Mouse (Mus musculus) kidney, adult 2 months (tissue): ENCODE results near the gene Ptpre. TPM values are rescaled to one million over a fixed set of nuclear protein-coding genes. Genes with fewer than 3 reads are reported as not detected.
"Not testable (repeated sequence)": the region's sequence is repeated elsewhere in the genome, so short reads cannot be mapped to it uniquely, and the experiment has no call there.

Source experiments
- DNase-seq: peaks from one replicate; pipeline ENCODE4 v3.0.0; 2021
- H3K27ac ChIP-seq: fragments of 200-500 bp; 2 replicates; pipeline ENCODE4 v1.5.1; 2012; ENCODE audit warnings: low read depth, low read length, control low read depth, inconsistent platforms; ENCODE audit not compliant: insufficient read depth
- H3K27me3 ChIP-seq: fragments of 200-500 bp; replicated peaks from 2 replicates; pipeline ENCODE4 v1.6.1; 2012; ENCODE audit warnings: mild to moderate bottlenecking, moderate library complexity, low read length, inconsistent platforms; ENCODE audit not compliant: control insufficient read depth, insufficient read depth
- H3K36me3 ChIP-seq: fragments of 200-500 bp; 2 replicates; pipeline ENCODE4 v1.6.1; 2012; ENCODE audit warnings: mild to moderate bottlenecking, moderate library complexity, low read length, inconsistent platforms; ENCODE audit not compliant: control insufficient read depth, insufficient read depth
- H3K4me1 ChIP-seq: fragments of 200-500 bp; 2 replicates; pipeline ENCODE4 v1.6.1; 2011; ENCODE audit warnings: low read length; ENCODE audit not compliant: control insufficient read depth, insufficient read depth
- H3K4me3 ChIP-seq: fragments of 200-500 bp; 2 replicates; pipeline ENCODE4 v1.5.1; 2011; ENCODE audit warnings: mild to moderate bottlenecking, low read depth, low read length, control low read depth; ENCODE audit not compliant: insufficient read depth
- CTCF ChIP-seq: fragments of 200-500 bp; conservative IDR thresholded peaks from 2 replicates; pipeline ENCODE4 v1.5.1; 2011; ENCODE audit warnings: low read depth, mild to moderate bottlenecking, control low read depth, low read length, moderate library complexity, mixed read lengths; ENCODE audit not compliant: insufficient read depth, insufficient read length
- POLR2A ChIP-seq: fragments of 200-500 bp; IDR thresholded peaks from one replicate; pipeline ENCODE4 v1.6.1; 2011; ENCODE audit warnings: low read depth, low read length, control low read depth
- WGBS: fragments of 180-500 bp; shearing (Covaris S2); methylation state at CpG from one replicate; pipeline ENCODE4 v1.1.7; 2018; 5-methylcytosine and 5-hydroxymethylcytosine counted together
- polyA plus RNA-seq: library from polyadenylated mRNA; depleted of rRNA; stranded (reverse); fragments of >200 nt; gene quantifications from 2 replicates; pipeline ENCODE4 v1.2.3, GENCODE M21; 2012; rRNA removed

Gene Ptpre
- polyA plus RNA-seq, result 1.7 and 2.5 TPM in 2 replicates

DNA sequence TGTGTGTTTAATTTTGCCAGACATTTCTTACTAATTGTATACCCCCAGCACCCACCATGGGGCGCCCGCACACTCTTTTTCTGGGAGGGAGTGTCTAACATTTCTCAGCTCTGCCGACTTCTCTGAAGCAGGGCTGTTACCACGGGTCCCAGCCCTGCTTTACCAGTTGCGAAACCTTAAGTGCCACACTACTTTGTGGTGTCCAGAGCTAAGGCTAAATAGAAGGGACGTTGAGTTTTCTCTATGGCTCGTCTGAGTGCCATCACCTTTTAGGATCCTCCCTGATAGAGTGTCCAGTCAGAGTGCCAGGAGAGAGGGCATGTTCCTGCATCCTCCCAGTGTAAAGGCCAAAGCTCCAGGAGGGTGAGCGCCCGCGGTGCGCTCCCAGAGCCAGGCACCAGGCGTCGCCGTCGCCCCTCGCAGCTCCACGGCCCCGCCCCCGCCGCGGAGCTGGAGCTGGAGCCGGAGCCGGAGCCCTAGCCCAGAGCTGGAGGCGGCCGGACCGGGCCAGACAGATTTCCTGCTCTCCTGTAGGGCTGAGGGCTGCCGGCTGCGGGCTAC is at the start of gene Ptpre:
Ptpre (plus strand) TSS at position 141 of the 561 bp plus-strand sequence.
- DNase-seq, result peak; percentile 92
- 4% methylated on average over 28 of the region's 28 CpGs for WGBS
- Histone ChIP-seq H3K4me1 (no peaks in the 10 kb centered on the region), H3K36me3 (no peaks in the 10 kb centered on the region), H3K27ac (no peak within 1 kb of the TSS), H3K27me3 (no peaks in the 10 kb centered on the region), H3K4me3 (peak within 1 kb of the TSS; percentile 70)
- TF ChIP-seq POLR2A (no peak), CTCF (peak; percentile 75)

DNA sequence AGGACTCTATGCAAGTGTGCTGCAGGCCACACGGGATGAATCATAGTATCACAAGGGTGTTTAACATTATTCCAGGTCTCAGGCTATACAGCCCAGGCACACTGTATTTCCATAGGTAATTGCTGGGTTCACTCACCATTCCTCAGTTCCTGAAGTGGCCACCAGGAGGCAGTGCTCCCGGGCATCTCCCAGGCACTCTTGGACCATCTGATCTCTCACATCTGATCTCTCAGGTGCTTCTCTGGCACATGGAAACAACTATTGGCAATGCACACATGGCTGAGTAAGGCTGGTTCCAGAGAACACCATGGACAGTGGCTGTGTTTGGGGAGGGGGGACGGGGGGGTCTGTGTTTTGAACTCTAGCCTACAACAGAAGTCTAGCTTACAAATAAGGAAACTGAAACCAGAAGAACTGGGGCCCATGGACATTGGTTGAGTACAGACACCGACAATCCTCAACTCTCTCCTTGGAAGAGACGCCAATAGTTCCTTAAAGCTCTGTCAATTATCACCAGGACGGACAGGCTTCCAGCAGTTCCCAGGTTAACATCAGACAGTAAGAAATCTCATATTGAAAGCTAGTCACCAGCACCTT is 49.0 kb upstream of the Ptpre start:
- no peaks in the 10 kb centered on the region for H3K4me1 ChIP-seq
- H3K36me3 ChIP-seq, result no peaks in the 10 kb centered on the region
- WGBS, result 63% methylated on average over 6 of the region's 6 CpGs
- no peak overlapping the region for H3K27ac ChIP-seq
- TF ChIP-seq CTCF (peak; percentile 47), POLR2A (no peak)
- no peak for DNase-seq
- no peaks in the 10 kb centered on the region for H3K27me3 ChIP-seq
- no peak overlapping the region for H3K4me3 ChIP-seq

DNA sequence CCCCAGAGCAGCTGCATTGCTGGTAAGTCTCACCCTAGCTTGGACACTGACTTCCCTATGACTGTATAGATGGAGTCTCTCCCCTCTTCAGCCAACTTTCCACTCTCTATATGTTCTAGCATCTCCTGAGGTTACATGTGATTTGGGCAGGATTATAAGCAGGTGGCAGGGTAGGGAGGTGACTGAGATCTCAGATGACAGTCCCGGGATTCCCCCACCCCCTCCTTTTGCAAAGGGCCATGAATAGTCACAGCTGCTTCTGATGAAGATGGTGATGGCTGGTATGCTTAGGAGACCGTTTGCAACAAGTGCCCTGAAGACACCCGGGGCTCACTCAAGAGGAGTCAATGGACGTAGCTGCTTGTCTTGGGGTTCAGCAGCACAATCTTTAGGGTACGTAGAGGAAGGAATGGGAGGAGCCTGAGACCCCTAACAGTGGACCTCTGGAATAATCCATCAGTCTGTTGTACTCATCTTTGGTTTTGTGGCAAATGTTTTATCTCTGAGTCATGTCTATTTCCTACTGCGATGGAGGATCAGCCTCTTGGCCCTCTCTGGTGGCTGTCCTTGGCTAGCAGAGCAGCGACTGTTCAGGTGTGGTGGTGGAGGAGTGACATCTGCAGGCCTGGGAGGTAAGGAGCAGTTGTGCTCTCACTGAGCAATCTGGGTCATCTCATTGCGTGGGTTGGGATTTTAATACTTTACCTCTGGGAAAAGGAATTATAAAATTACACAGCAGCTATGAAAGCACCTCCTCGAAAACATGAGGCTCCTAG is 47.4 kb upstream of the Ptpre start:
- Histone ChIP-seq H3K27ac (no peak overlapping the region), H3K27me3 (no peaks in the 10 kb centered on the region), H3K4me3 (no peak overlapping the region), H3K4me1 (no peaks in the 10 kb centered on the region), H3K36me3 (no peaks in the 10 kb centered on the region)
- WGBS, result 70% methylated on average over 9 of the region's 9 CpGs
- DNase-seq, result no peak
- TF ChIP-seq POLR2A (no peak), CTCF (no peak)

DNA sequence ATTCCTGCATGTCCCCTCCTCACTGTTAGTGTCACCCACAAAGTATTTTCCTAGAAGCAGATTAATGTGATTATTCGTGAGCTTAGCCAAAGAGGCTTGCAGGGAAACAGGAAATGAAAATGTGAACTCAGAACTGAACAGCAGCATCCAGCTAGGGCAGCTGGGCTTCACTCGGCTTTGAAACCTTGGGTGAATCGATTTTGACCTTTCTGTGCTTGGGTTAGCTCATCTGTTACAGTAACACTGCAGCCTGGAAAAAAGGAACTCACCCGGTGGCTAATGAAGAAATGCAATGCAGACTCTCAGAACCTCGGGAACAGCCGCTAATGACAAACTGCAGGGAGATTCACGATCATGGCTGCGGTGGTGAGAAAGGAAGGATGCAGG is 46.8 kb upstream of the Ptpre start:
- no peak for DNase-seq
- no peak for TF ChIP-seq CTCF
- TF ChIP-seq POLR2A, result no peak
- no peak overlapping the region for H3K4me3 ChIP-seq
- 35% methylated on average over 8 of the region's 8 CpGs for WGBS
- H3K27me3 ChIP-seq, result no peaks in the 10 kb centered on the region
- no peaks in the 10 kb centered on the region for H3K4me1 ChIP-seq
- H3K27ac ChIP-seq, result no peak overlapping the region
- no peaks in the 10 kb centered on the region for H3K36me3 ChIP-seq

DNA sequence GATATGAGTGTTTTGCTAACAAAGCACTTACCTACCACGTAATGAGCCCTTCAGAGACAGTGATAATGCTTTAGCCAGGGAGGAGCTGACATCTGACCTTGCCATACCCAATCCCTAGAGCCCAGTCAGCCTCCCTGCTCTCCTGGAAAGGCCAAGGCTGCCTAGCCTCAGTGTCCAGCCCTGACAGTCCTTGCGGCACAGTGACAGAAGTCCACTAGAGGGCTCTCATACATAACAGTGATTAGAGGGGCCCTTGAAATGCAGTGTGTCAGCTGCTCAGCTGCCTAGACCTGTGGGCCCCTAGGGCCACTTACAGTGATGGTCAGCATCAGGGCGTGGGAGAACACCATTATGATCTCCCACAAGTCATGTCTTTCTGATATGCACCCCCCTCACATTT is 42.0 kb upstream of the Ptpre start:
- 56% methylated on average over 3 of the region's 3 CpGs for WGBS
- H3K36me3 ChIP-seq, result no peaks in the 10 kb centered on the region
- DNase-seq, result peak; percentile 18
- H3K4me1 ChIP-seq, result no peaks in the 10 kb centered on the region
- H3K4me3 ChIP-seq, result no peak overlapping the region
- H3K27ac ChIP-seq, result no peak overlapping the region
- TF ChIP-seq CTCF (peak; percentile 44; the same call in 1 of the 2 replicates), POLR2A (no peak)
- H3K27me3 ChIP-seq, result no peaks in the 10 kb centered on the region

DNA sequence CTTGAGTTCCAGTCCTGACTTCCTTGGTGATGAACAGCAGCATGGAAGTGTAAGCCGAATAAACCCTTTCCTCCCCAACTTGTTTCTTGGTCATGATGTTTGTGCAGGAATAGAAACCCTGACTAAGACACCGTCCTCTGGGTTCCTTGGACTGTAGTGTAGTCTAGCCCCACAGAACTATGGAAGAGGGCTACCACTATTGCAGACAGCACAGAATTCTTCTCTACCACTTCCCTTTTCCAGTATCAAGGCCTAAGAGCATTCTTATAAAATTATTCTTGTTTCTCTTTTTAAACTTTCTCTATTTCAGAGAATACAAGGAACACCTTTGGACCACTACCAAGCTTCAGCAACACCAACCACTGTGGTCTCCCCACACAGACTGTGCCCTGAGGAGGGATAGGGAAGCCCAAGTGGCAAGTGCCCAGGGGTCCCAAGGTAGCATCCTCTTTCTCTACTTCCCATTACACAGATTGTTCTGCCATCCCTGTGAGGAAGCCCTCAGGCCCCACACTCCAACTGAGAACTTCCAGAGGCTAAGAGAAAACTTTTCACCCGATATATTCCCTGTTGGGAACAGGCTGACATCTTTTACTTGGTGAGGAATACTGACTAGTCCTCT is 38.6 kb upstream of the Ptpre start:
- no peak for DNase-seq
- Histone ChIP-seq H3K4me1 (no peaks in the 10 kb centered on the region), H3K27ac (no peak overlapping the region), H3K36me3 (no peaks in the 10 kb centered on the region), H3K4me3 (no peak overlapping the region), H3K27me3 (no peaks in the 10 kb centered on the region)
- TF ChIP-seq POLR2A (no peak), CTCF (no peak)
- WGBS, result 71% methylated on average over 3 of the region's 3 CpGs

DNA sequence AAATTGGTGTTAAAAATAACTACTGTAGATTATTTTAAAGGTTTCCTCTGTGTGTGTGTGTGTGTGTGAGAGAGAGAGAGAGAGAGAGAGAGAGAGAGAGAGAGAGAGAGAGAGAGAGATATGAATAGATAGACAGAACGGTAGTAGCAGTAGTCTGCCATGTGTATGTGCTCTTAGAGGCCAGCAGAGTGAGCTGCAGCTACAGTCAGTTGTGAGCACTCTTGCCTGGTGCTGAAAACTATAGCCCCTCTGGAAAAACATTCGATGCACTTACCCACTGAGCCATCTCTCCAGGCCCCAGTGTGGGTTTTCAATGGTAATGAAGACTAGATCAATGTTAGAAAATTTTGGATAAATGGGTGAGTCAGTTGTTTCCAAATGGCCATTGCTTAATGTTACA is 37.9 kb upstream of the Ptpre start:
- H3K4me3 ChIP-seq, result no peak overlapping the region
- DNase-seq, result no peak
- no peak; the same call in 1 of the 2 replicates for TF ChIP-seq CTCF
- H3K4me1 ChIP-seq, result no peaks in the 10 kb centered on the region
- no peak overlapping the region for H3K27ac ChIP-seq
- WGBS, result 39% methylated on average over 2 of the region's 2 CpGs
- no peaks in the 10 kb centered on the region for H3K36me3 ChIP-seq
- no peaks in the 10 kb centered on the region for H3K27me3 ChIP-seq

DNA sequence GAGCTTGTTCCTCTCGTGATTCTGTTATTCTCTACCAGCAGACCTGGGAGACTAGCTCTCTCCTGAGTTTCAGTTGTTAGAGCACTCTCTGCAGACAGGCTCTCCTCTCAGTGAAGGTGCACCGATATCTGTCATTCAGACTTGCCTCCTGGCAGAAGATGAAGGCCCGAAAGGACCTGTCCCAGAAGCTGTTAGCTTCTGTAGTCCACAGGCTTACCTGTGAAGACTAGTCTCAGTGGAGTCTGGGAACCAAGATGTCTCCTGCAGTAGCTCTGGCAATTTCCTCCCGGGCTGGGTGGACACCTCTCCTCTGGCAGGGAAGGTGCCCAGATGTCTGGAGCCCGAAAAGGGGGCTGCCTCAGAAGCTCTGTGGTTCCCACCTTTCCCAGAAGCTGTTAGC is 30.8 kb upstream of the Ptpre start:
- H3K4me3 ChIP-seq, H3K4me1 ChIP-seq, H3K36me3 ChIP-seq, H3K27ac ChIP-seq, H3K27me3 ChIP-seq, DNase-seq: not testable (repeated sequence)
- 92% methylated on average over 5 of the region's 5 CpGs for WGBS
